Mouse (Mus musculus) MEL (cell line): ENCODE measurements around the gene Lep. TPM values are rescaled to one million over a fixed set of nuclear protein-coding genes. Genes with fewer than 3 reads are reported as not detected.

Source experiments
- DNase-seq: peaks from one replicate; pipeline ENCODE4 v3.0.0; 2011; ENCODE audit warnings: low read depth, low spot score
- H3K27ac ChIP-seq: 2 replicates; pipeline ENCODE4 v1.5.1; 2012; ENCODE audit warnings: low read depth, mild to moderate bottlenecking, control low read depth, low read length, moderate library complexity; ENCODE audit not compliant: control insufficient read depth
- H3K27me3 ChIP-seq, 2 experiments: fragments of 150-350 bp in 1 of 2; sonication (generic) in 1 of 2; 2 replicates each; pipeline ENCODE4 v1.6.1; 2012; ENCODE audit warnings: low read length in 2 of 2, mild to moderate bottlenecking in 2 of 2, improper control_type of control experiment in 1 of 2, moderate library complexity in 1 of 2; ENCODE audit not compliant: insufficient read depth in 2 of 2, control insufficient read depth in 1 of 2
- H3K36me3 ChIP-seq, 2 experiments: 2 replicates each; pipeline ENCODE4 v1.6.1; 2012 to 2014; ENCODE audit warnings: low read length in 2 of 2, improper control_type of control experiment in 1 of 2, inconsistent platforms in 1 of 2, mild to moderate bottlenecking in 1 of 2; ENCODE audit not compliant: insufficient read depth in 2 of 2, control insufficient read depth in 1 of 2
- H3K4me1 ChIP-seq, 2 experiments: fragments of 150-350 bp in 1 of 2; sonication (generic) in 1 of 2; 2 replicates each; pipeline ENCODE4 v1.6.1; 2012; ENCODE audit warnings: low read length in 2 of 2, improper control_type of control experiment in 1 of 2, mild to moderate bottlenecking in 1 of 2; ENCODE audit not compliant: insufficient read depth in 2 of 2, control insufficient read depth in 1 of 2
- H3K4me3 ChIP-seq, 2 experiments: fragments of 150-350 bp in 1 of 2; sonication (generic) in 1 of 2; 2 replicates each; pipeline ENCODE4 v1.5.1; 2012; ENCODE audit warnings: low read depth in 2 of 2, low read length in 2 of 2, mild to moderate bottlenecking in 2 of 2, moderate library complexity in 2 of 2, control low read depth in 1 of 2, improper control_type of control experiment in 1 of 2; ENCODE audit not compliant: control insufficient read depth in 1 of 2, insufficient read depth in 1 of 2
- H3K79me2 ChIP-seq: 2 replicates; pipeline ENCODE4 v1.6.1; 2012; ENCODE audit warnings: mild to moderate bottlenecking, low read length, moderate library complexity; ENCODE audit not compliant: control insufficient read depth, poor library complexity, insufficient read depth
- H3K9ac ChIP-seq: 2 replicates; pipeline ENCODE4 v1.6.1; 2012; ENCODE audit warnings: low read depth, mild to moderate bottlenecking, control low read depth, low read length, moderate library complexity; ENCODE audit not compliant: control insufficient read depth, poor library complexity, severe bottlenecking
- H3K9me3 ChIP-seq: fragments of 150-350 bp; sonication (generic); replicated peaks from 2 replicates; pipeline ENCODE4 v1.6.1; 2012; ENCODE audit warnings: mild to moderate bottlenecking, low read length, improper control_type of control experiment, moderate library complexity; ENCODE audit not compliant: insufficient read depth
- BHLHE40 ChIP-seq: IDR thresholded peaks from 2 replicates; pipeline ENCODE4 v1.6.1; 2012; ENCODE audit warnings: low read depth, mild to moderate bottlenecking, inconsistent platforms, low read length, improper control_type of control experiment, borderline replicate concordance
- CHD2 ChIP-seq: IDR thresholded peaks from 2 replicates; pipeline ENCODE4 v1.6.1; 2011; ENCODE audit warnings: low read length, improper control_type of control experiment
- CTCF ChIP-seq, 3 experiments: IDR thresholded peaks in 2 of 3; conservative IDR thresholded peaks in 1 of 3; 2 replicates each; pipeline ENCODE4 v1.5.1; 2011 to 2012; ENCODE audit warnings: low read length in 3 of 3, low read depth in 2 of 3, mild to moderate bottlenecking in 2 of 3, improper control_type of control experiment in 1 of 3, inconsistent platforms in 1 of 3, mixed read lengths in 1 of 3, moderate library complexity in 1 of 3; ENCODE audit not compliant: control insufficient read depth in 1 of 3, insufficient read depth in 1 of 3, poor library complexity in 1 of 3, severe bottlenecking in 1 of 3
- ELF1 ChIP-seq: IDR thresholded peaks from 2 replicates; pipeline ENCODE4 v1.6.1; 2014; ENCODE audit warnings: low read depth, mild to moderate bottlenecking, inconsistent platforms, low read length, improper control_type of control experiment, moderate library complexity
- EP300 ChIP-seq, 2 experiments: IDR thresholded peaks; 2 replicates each; pipeline ENCODE4 v1.6.1; 2011; ENCODE audit warnings: improper control_type of control experiment in 2 of 2, low read length in 2 of 2, low read depth in 1 of 2, mild to moderate bottlenecking in 1 of 2
- ETS1 ChIP-seq: IDR thresholded peaks from 2 replicates; pipeline ENCODE4 v1.6.1; 2012; ENCODE audit warnings: low read depth, mild to moderate bottlenecking, inconsistent platforms, low read length, improper control_type of control experiment, moderate library complexity
- JUND ChIP-seq: IDR thresholded peaks from 2 replicates; pipeline ENCODE4 v1.6.1; 2011; ENCODE audit warnings: low read depth, mild to moderate bottlenecking, improper control_type of control experiment, low read length
- KAT2A ChIP-seq: conservative IDR thresholded peaks from 2 replicates; pipeline ENCODE4 v1.6.1; 2012; ENCODE audit warnings: low read depth, low read length, improper control_type of control experiment, inconsistent platforms
- MAFK ChIP-seq: IDR thresholded peaks from 2 replicates; pipeline ENCODE4 v1.6.1; 2011; ENCODE audit warnings: low read depth, mild to moderate bottlenecking, low read length, improper control_type of control experiment, borderline replicate concordance
- MAZ ChIP-seq: IDR thresholded peaks from 2 replicates; pipeline ENCODE4 v1.6.1; 2012; ENCODE audit warnings: low read depth, mild to moderate bottlenecking, inconsistent platforms, low read length, improper control_type of control experiment
- MEF2A ChIP-seq: IDR thresholded peaks from 2 replicates; pipeline ENCODE4 v1.6.1; 2014; ENCODE audit warnings: low read depth, mild to moderate bottlenecking, inconsistent platforms, low read length, improper control_type of control experiment; ENCODE audit not compliant: poor library complexity, insufficient replicate concordance, severe bottlenecking; ENCODE audit errors: extremely low read depth
- MXI1 ChIP-seq: IDR thresholded peaks from 2 replicates; pipeline ENCODE4 v1.6.1; 2011; ENCODE audit warnings: mild to moderate bottlenecking, low read depth, low read length, improper control_type of control experiment
- MYC ChIP-seq: IDR thresholded peaks from 2 replicates; pipeline ENCODE4 v1.6.1; 2011; ENCODE audit warnings: low read depth, mild to moderate bottlenecking, low read length, improper control_type of control experiment, moderate library complexity
- POLR2A ChIP-seq, 2 experiments: IDR thresholded peaks; 2 replicates each; pipeline ENCODE4 v1.6.1; 2011 to 2012; ENCODE audit warnings: low read length in 2 of 2, mild to moderate bottlenecking in 2 of 2, control low read depth in 1 of 2, improper control_type of control experiment in 1 of 2, low read depth in 1 of 2, moderate library complexity in 1 of 2; ENCODE audit not compliant: control insufficient read depth in 1 of 2, insufficient read depth in 1 of 2, poor library complexity in 1 of 2
- POLR2AphosphoS2 ChIP-seq: IDR thresholded peaks from 2 replicates; pipeline ENCODE4 v1.6.1; 2011; ENCODE audit warnings: low read length, improper control_type of control experiment
- POLR2AphosphoS5 ChIP-seq: IDR thresholded peaks from 2 replicates; pipeline ENCODE4 v1.6.1; 2012; ENCODE audit warnings: low read depth, borderline replicate concordance, mild to moderate bottlenecking, inconsistent platforms, low read length, moderate library complexity, mixed read lengths
- RAD21 ChIP-seq: IDR thresholded peaks from 2 replicates; pipeline ENCODE4 v1.6.1; 2011; ENCODE audit warnings: mild to moderate bottlenecking, low read depth, low read length, improper control_type of control experiment
- SMC3 ChIP-seq: IDR thresholded peaks from 2 replicates; pipeline ENCODE4 v1.6.1; 2011; ENCODE audit warnings: low read depth, low read length, improper control_type of control experiment
- TAL1 ChIP-seq: IDR thresholded peaks from 2 replicates; pipeline ENCODE4 v1.6.1; 2012; ENCODE audit warnings: mild to moderate bottlenecking, inconsistent platforms, low read length, moderate library complexity, mixed read lengths
- TBP ChIP-seq: IDR thresholded peaks from 2 replicates; pipeline ENCODE4 v1.8.0; 2011; ENCODE audit warnings: low read depth, low read length, improper control_type of control experiment
- UBTF ChIP-seq: IDR thresholded peaks from 2 replicates; pipeline ENCODE4 v1.6.1; 2012; ENCODE audit warnings: low read depth, mild to moderate bottlenecking, inconsistent platforms, low read length, improper control_type of control experiment, moderate library complexity, borderline replicate concordance; ENCODE audit not compliant: insufficient read depth
- USF2 ChIP-seq, 2 experiments: IDR thresholded peaks; 2 replicates each; pipeline ENCODE4 v1.6.1; 2011 to 2012; ENCODE audit warnings: improper control_type of control experiment in 2 of 2, low read length in 2 of 2, borderline replicate concordance in 1 of 2, inconsistent platforms in 1 of 2, low read depth in 1 of 2, mild to moderate bottlenecking in 1 of 2; ENCODE audit not compliant: insufficient read depth in 1 of 2
- ZC3H11A ChIP-seq: IDR thresholded peaks from 2 replicates; pipeline ENCODE4 v1.6.1; 2012; ENCODE audit warnings: low read depth, mild to moderate bottlenecking, inconsistent platforms, low read length, improper control_type of control experiment
- ZKSCAN1 ChIP-seq: IDR thresholded peaks from 2 replicates; pipeline ENCODE4 v1.6.1; 2012; ENCODE audit warnings: low read depth, mild to moderate bottlenecking, inconsistent platforms, low read length, improper control_type of control experiment, moderate library complexity
- polyA plus RNA-seq, 2 experiments: library from polyadenylated mRNA; stranded (reverse) in 1 of 2; unstranded in 1 of 2; fragments of >175 nt in 1 of 2; fragments of >200 nt in 1 of 2; gene quantifications; 2 replicates each; pipeline versions ENCODE4 v1.2.1 to v1.2.4; 2012; ENCODE audit warnings: low replicate concordance in 2 of 2, low read depth in 1 of 2; ENCODE audit not compliant: insufficient read length in 2 of 2, insufficient read depth in 1 of 2, missing spikeins in 1 of 2
- total RNA-seq: library from RNA; depleted of rRNA; stranded (reverse); fragments of 300-350 nt; gene quantifications from 2 replicates; pipeline ENCODE4 v1.2.3, GENCODE M21; 2012

The Lep gene
- total and polyA plus RNA-seq, 3 experiments: not detected

DNA sequence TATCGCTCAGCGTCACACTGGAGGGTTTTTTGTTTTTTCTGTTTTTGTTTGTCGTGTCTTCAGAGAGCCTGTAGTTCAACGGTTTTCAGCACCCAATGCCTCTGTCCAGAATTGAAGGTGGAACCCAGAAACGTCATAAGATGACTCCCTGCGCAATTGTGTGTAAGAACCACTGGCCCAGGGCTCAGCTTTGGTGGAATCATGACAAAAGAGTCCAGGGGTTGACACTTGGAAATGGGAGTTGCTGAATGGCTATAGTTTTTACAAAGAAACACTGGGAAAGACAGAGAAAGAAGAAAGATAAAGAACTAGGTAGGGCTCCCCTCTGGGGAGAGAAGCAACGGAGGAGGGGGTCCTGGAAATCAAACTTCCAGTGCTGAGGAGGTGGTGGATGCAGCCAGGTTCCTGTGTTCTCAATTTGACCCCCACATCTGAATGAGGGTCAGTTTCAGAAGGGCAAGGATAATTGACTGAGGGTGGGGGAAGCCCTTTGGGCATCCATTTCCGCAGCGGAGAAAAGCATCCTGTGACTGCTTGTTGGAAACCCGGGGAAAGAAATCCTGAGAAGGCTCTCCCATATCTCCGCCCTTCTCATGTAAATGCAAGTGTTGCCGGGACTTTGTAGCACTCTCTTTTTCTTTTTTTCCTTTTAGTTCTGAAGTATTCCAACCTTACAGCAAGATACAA is 34.1 kb upstream of the Lep start:
- no peaks in the 10 kb centered on the region for H3K4me1 ChIP-seq
- H3K27ac ChIP-seq: no peak overlapping the region
- no peak overlapping the region for H3K9ac ChIP-seq
- H3K27me3 ChIP-seq: peaks cover 0 to 2% of the 10 kb centered on the region in 2 experiments; a peak in 2 of 4 replicates
- no peaks in the 10 kb centered on the region for H3K9me3 ChIP-seq
- DNase-seq: no peak
- TF ChIP-seq POLR2A (IDR thresholded peaks at IDR 0.05; ENCODE audit: control insufficient read depth in 1 of 2, insufficient read depth in 1 of 2, low read depth in 1 of 2, low read length in 2 of 2, poor library complexity in 1 of 2): no peak
- TF ChIP-seq POLR2AphosphoS2: no peak
- TF ChIP-seq USF2 (IDR thresholded peaks at IDR 0.05; ENCODE audit: borderline replicate concordance in 1 of 2, insufficient read depth in 1 of 2, low read depth in 1 of 2, low read length in 2 of 2): no peak
- no peak for TF ChIP-seq POLR2AphosphoS5
- TF ChIP-seq MXI1: no peak
- TF ChIP-seq MYC: no peak
- TF ChIP-seq UBTF: no peak
- TF ChIP-seq MEF2A: no peak
- TF ChIP-seq ELF1: no peak
- no peak overlapping the region for H3K4me3 ChIP-seq
- H3K36me3 ChIP-seq: no peaks in the 10 kb centered on the region
- no peaks in the 10 kb centered on the region for H3K79me2 ChIP-seq

DNA sequence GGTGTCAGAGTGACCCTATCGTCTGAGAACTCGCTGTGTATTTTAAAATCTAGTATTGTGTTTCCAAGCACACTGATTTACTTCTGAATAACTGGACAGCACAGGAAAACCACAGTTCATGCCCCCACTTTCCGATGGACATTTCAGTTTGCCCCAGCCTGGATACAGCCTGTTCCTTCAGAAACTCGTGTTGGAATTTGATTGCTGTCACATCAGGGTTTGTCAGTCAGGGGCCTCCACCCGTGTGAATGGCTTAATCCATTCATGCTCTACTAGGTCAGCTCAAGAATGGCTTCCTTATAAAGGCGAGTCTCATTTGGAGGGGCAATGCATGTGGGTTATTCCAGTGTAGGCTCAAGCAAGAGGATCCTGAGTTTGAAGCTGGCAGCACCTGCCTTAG is 33.3 kb upstream of the Lep start:
- Histone ChIP-seq H3K27me3 (peaks cover 0 to 2% of the 10 kb centered on the region in 2 experiments; a peak in 2 of 4 replicates), H3K9me3 (no peaks in the 10 kb centered on the region), H3K4me3 (no peak overlapping the region), H3K9ac (no peak overlapping the region), H3K4me1 (no peaks in the 10 kb centered on the region), H3K36me3 (no peaks in the 10 kb centered on the region), H3K27ac (no peak overlapping the region), H3K79me2 (no peaks in the 10 kb centered on the region)
- no peak for TF ChIP-seq UBTF
- TF ChIP-seq KAT2A: no peak
- no peak for TF ChIP-seq CTCF (IDR thresholded peaks at IDR 0.05 in 2 of 3, conservative IDR thresholded peaks at IDR 0.05 in 1 of 3; ENCODE audit: control insufficient read depth in 1 of 3, insufficient read depth in 1 of 3, low read depth in 2 of 3, low read length in 3 of 3, poor library complexity in 1 of 3, severe bottlenecking in 1 of 3)
- TF ChIP-seq EP300 (IDR thresholded peaks at IDR 0.05; ENCODE audit: low read depth in 1 of 2, low read length in 2 of 2): no peak
- no peak for TF ChIP-seq ZC3H11A
- no peak for TF ChIP-seq JUND
- TF ChIP-seq MAZ: no peak
- TF ChIP-seq USF2 (IDR thresholded peaks at IDR 0.05; ENCODE audit: borderline replicate concordance in 1 of 2, insufficient read depth in 1 of 2, low read depth in 1 of 2, low read length in 2 of 2): no peak
- TF ChIP-seq SMC3: no peak
- TF ChIP-seq ETS1: no peak
- TF ChIP-seq RAD21: no peak
- no peak for TF ChIP-seq TAL1
- no peak for TF ChIP-seq MAFK
- TF ChIP-seq CHD2: no peak
- no peak for TF ChIP-seq TBP
- TF ChIP-seq MXI1: no peak
- no peak for TF ChIP-seq ZKSCAN1
- no peak for TF ChIP-seq ELF1
- no peak for TF ChIP-seq BHLHE40
- DNase-seq: no peak
